Mouse (Mus musculus): ENCODE measurements around the gene Ros1. TPM values are rescaled to one million over a fixed set of nuclear protein-coding genes. Genes with fewer than 3 reads are reported as not detected.

The Ros1 gene
- total RNA-seq, 1 experiment: 0.04 TPM

DNA sequence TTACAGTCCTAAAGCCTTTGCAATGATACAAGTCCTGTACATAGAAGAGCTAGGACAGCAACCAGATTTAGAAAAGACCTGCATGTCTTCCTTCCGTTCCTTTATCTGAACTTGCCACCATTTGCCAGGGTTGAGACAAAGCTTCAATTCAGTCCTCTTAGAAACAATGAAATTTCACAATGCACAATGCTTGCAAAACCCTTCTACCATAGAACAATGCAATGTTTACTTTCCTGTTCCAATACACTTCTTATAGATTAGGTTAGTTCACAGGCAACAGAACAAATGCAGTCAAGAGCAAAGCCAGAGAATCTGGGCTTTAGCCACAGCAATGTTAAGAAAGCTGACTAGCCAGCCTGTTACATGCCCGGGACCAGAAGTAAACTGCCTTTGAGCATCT is 9.0 kb upstream of the Ros1 start:
- H3K4me3 ChIP-seq (ENCODE audit: insufficient read depth in 1 of 2, low read depth in 1 of 2, low read length in 2 of 2, poor library complexity in 1 of 2, severe bottlenecking in 1 of 2): no peak overlapping the region
- no peak overlapping the region for H3K27ac ChIP-seq (ENCODE audit: insufficient read depth, low read depth, low read length, poor library complexity, severe bottlenecking)
- no peak for TF ChIP-seq MAFK (IDR thresholded peaks at IDR 0.05; ENCODE audit: insufficient read depth, low read depth, low read length)
- TF ChIP-seq CHD2 (IDR thresholded peaks at IDR 0.05; ENCODE audit: low read depth, low read length): no peak
- no peak for TF ChIP-seq ZNF384 (IDR thresholded peaks at IDR 0.05; ENCODE audit: low read depth, low read length)
- TF ChIP-seq ZC3H11A (IDR thresholded peaks at IDR 0.05; ENCODE audit: borderline replicate concordance, low read depth, low read length): no peak
- no peak for TF ChIP-seq HCFC1 (IDR thresholded peaks at IDR 0.05; ENCODE audit: borderline replicate concordance, insufficient read depth, low read length)
- DNase-seq (ENCODE audit: low read depth, low spot score): no peak
- in situ Hi-C loops (cut with MboI; ENCODE audit: low sequenced_read_pairs in 2 of 2, unreplicated experiment in 2 of 2): no loop called here
- H3K36me3 ChIP-seq (ENCODE audit: control insufficient read depth, insufficient read depth, low read length, poor library complexity, severe bottlenecking): no peaks in the 10 kb centered on the region
- H3K9ac ChIP-seq (ENCODE audit: insufficient read depth, low read depth, low read length, poor library complexity, severe bottlenecking): no peak overlapping the region
- H3K4me1 ChIP-seq (ENCODE audit: control insufficient read depth in 2 of 2, insufficient read depth in 2 of 2, low read length in 2 of 2, poor library complexity in 1 of 2): no peaks in the 10 kb centered on the region
- no peaks in the 10 kb centered on the region for H3K9me3 ChIP-seq (ENCODE audit: control insufficient read depth, insufficient read depth, low read depth, low read length)

DNA sequence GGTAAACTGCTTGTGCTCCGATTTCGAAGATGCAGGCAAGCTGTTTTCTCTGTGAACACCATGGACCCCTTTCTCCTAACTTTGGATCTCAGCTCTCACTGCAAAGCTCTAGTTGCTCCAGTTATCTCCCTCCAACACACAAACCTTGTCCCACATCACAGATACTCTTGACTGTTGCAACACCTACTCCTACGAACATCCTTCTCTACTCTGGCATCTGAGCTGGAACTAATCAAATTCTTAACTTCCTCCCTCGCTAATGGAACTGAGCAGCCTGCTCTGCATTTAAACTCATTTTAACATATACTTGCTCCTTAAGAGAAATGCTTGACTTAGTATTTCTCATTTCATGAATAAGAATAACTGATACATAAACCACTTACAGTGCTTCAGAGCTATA is 9.1 kb downstream of the Ros1 start:
- H3K27ac ChIP-seq (ENCODE audit: insufficient read depth, low read depth, low read length, poor library complexity, severe bottlenecking): no peak overlapping the region
- H3K36me3 ChIP-seq (ENCODE audit: control insufficient read depth, insufficient read depth, low read length, poor library complexity, severe bottlenecking): no peaks in the 10 kb centered on the region
- H3K4me1 ChIP-seq (ENCODE audit: control insufficient read depth in 2 of 2, insufficient read depth in 2 of 2, low read length in 2 of 2, poor library complexity in 1 of 2): no peaks in the 10 kb centered on the region
- TF ChIP-seq MAFK (IDR thresholded peaks at IDR 0.05; ENCODE audit: insufficient read depth, low read depth, low read length): no peak
- H3K4me3 ChIP-seq (ENCODE audit: insufficient read depth in 1 of 2, low read depth in 1 of 2, low read length in 2 of 2, poor library complexity in 1 of 2, severe bottlenecking in 1 of 2): no peak overlapping the region
- no peak for DNase-seq (ENCODE audit: low read depth, low spot score)
- no peaks in the 10 kb centered on the region for H3K9me3 ChIP-seq (ENCODE audit: control insufficient read depth, insufficient read depth, low read depth, low read length)
- no peak overlapping the region for H3K9ac ChIP-seq (ENCODE audit: insufficient read depth, low read depth, low read length, poor library complexity, severe bottlenecking)
- in situ Hi-C loops (cut with MboI; ENCODE audit: low sequenced_read_pairs in 2 of 2, unreplicated experiment in 2 of 2): no loop called here

DNA sequence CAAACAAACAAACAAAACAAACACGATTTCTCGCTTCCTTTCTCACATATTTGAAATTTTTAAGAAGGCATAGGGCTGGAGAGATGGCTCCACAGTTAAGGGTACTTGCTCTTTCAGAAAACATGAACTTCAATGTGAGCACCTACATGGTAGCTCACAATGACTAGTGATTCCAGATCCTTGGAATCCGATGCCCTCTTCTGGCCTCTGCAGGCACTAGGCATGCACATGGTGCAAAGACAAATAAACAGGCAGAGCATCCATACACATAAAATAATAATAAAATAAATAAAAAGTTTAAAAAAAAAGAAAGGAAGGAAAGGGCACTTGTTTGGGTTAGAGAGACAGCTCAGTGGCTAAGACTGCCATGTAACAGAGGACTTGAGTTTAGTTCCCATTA is 12.2 kb downstream of the Ros1 start:
- no peak for DNase-seq (ENCODE audit: low read depth, low spot score)

DNA sequence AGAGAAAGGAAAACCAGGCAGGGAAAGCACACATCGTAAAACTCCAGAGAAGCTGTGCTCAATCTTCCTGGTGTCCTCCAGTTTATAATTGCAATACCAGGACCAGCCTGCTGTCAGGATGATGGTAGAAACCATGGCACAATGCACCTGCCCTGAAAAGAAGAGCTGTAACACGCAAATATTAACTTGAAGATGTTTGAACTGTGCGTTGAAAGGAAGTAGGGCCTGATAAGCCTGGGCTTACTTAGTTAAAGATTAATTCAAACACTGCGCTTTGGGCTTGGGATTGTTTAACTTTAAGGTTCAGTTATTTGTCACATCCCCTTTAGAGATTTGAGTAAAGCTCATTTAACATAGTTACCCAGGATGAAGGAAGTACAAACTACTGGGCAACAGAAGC is 20.7 kb downstream of the Ros1 start:
- Histone ChIP-seq H3K27ac (ENCODE audit: insufficient read depth, low read depth, low read length, poor library complexity, severe bottlenecking) (no peak overlapping the region), H3K9ac (ENCODE audit: insufficient read depth, low read depth, low read length, poor library complexity, severe bottlenecking) (no peak overlapping the region), H3K4me3 (ENCODE audit: insufficient read depth in 1 of 2, low read depth in 1 of 2, low read length in 2 of 2, poor library complexity in 1 of 2, severe bottlenecking in 1 of 2) (no peak overlapping the region), H3K36me3 (ENCODE audit: control insufficient read depth, insufficient read depth, low read length, poor library complexity, severe bottlenecking) (no peaks in the 10 kb centered on the region), H3K9me3 (ENCODE audit: control insufficient read depth, insufficient read depth, low read depth, low read length) (no peaks in the 10 kb centered on the region), H3K4me1 (ENCODE audit: control insufficient read depth in 2 of 2, insufficient read depth in 2 of 2, low read length in 2 of 2, poor library complexity in 1 of 2) (no peaks in the 10 kb centered on the region)
- TF ChIP-seq ZNF384 (IDR thresholded peaks at IDR 0.05; ENCODE audit: low read depth, low read length) (no peak), HCFC1 (IDR thresholded peaks at IDR 0.05; ENCODE audit: borderline replicate concordance, insufficient read depth, low read length) (no peak), ZC3H11A (IDR thresholded peaks at IDR 0.05; ENCODE audit: borderline replicate concordance, low read depth, low read length) (no peak), CHD2 (IDR thresholded peaks at IDR 0.05; ENCODE audit: low read depth, low read length) (no peak), MAFK (IDR thresholded peaks at IDR 0.05; ENCODE audit: insufficient read depth, low read depth, low read length) (no peak)
- in situ Hi-C loops (cut with MboI; ENCODE audit: low sequenced_read_pairs in 2 of 2, unreplicated experiment in 2 of 2): no loop called here
- DNase-seq (ENCODE audit: low read depth, low spot score): no peak

More for the DNA sequence above, 12.2 kb downstream of the Ros1 start:
- in situ Hi-C loops (cut with MboI; ENCODE audit: low sequenced_read_pairs in 2 of 2, unreplicated experiment in 2 of 2): no loop called here
- no peaks in the 10 kb centered on the region for H3K36me3 ChIP-seq (ENCODE audit: control insufficient read depth, insufficient read depth, low read length, poor library complexity, severe bottlenecking)
- no peak overlapping the region for H3K27ac ChIP-seq (ENCODE audit: insufficient read depth, low read depth, low read length, poor library complexity, severe bottlenecking)
- no peak overlapping the region for H3K9ac ChIP-seq (ENCODE audit: insufficient read depth, low read depth, low read length, poor library complexity, severe bottlenecking)
- H3K9me3 ChIP-seq (ENCODE audit: control insufficient read depth, insufficient read depth, low read depth, low read length): no peaks in the 10 kb centered on the region
- TF ChIP-seq ZC3H11A (IDR thresholded peaks at IDR 0.05; ENCODE audit: borderline replicate concordance, low read depth, low read length) (peak; percentile 2; the same call in 1 of the 2 replicates), HCFC1 (IDR thresholded peaks at IDR 0.05; ENCODE audit: borderline replicate concordance, insufficient read depth, low read length) (no peak)
- no peaks in the 10 kb centered on the region for H3K4me1 ChIP-seq (ENCODE audit: control insufficient read depth in 2 of 2, insufficient read depth in 2 of 2, low read length in 2 of 2, poor library complexity in 1 of 2)
- no peak overlapping the region for H3K4me3 ChIP-seq (ENCODE audit: insufficient read depth in 1 of 2, low read depth in 1 of 2, low read length in 2 of 2, poor library complexity in 1 of 2, severe bottlenecking in 1 of 2)

DNA sequence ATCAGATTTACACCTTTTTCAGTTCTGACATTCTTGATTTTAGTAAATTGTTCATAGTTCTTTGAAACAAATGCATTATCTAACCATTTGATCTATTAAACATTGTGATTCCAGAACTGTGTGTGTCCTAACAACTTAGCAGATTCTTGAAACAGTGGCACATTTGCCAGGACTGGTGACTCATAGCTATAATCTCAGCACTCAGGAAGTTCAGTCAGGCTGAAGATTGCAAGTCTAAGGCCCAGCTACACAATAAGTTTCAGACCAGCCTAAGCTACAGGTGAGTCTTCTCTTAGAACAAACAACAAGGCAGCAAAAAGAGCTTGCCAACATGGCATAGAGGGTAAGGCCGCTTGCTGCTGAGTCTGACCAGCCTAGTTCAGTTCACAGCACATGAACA is 24.6 kb downstream of the Ros1 start:
- in situ Hi-C loops (cut with MboI; ENCODE audit: low sequenced_read_pairs in 2 of 2, unreplicated experiment in 2 of 2): no loop called here
- Histone ChIP-seq H3K36me3 (ENCODE audit: control insufficient read depth, insufficient read depth, low read length, poor library complexity, severe bottlenecking) (no peaks in the 10 kb centered on the region), H3K4me1 (ENCODE audit: control insufficient read depth in 2 of 2, insufficient read depth in 2 of 2, low read length in 2 of 2, poor library complexity in 1 of 2) (no peaks in the 10 kb centered on the region), H3K9me3 (ENCODE audit: control insufficient read depth, insufficient read depth, low read depth, low read length) (no peaks in the 10 kb centered on the region), H3K27ac (ENCODE audit: insufficient read depth, low read depth, low read length, poor library complexity, severe bottlenecking) (no peak overlapping the region), H3K4me3 (ENCODE audit: insufficient read depth in 1 of 2, low read depth in 1 of 2, low read length in 2 of 2, poor library complexity in 1 of 2, severe bottlenecking in 1 of 2) (no peak overlapping the region), H3K9ac (ENCODE audit: insufficient read depth, low read depth, low read length, poor library complexity, severe bottlenecking) (no peak overlapping the region)
- DNase-seq (ENCODE audit: low read depth, low spot score): no peak
- TF ChIP-seq HCFC1 (IDR thresholded peaks at IDR 0.05; ENCODE audit: borderline replicate concordance, insufficient read depth, low read length): no peak
- no peak for TF ChIP-seq ZNF384 (IDR thresholded peaks at IDR 0.05; ENCODE audit: low read depth, low read length)
- no peak for TF ChIP-seq ZC3H11A (IDR thresholded peaks at IDR 0.05; ENCODE audit: borderline replicate concordance, low read depth, low read length)
- no peak for TF ChIP-seq MAFK (IDR thresholded peaks at IDR 0.05; ENCODE audit: insufficient read depth, low read depth, low read length)
- TF ChIP-seq CHD2 (IDR thresholded peaks at IDR 0.05; ENCODE audit: low read depth, low read length): no peak

Data from ES-E14 (cell line).